Mouse (Mus musculus) ES-Bruce4 (cell line): Measurements from ENCODE around the gene Plet1. TPM values are rescaled to one million over a fixed set of nuclear protein-coding genes. Genes with fewer than 3 reads are reported as not detected.

ENCODE experiments used
- H3K27ac ChIP-seq: 2 replicates; pipeline ENCODE4 v1.5.1; 2012; ENCODE audit warnings: low read length, inconsistent platforms; ENCODE audit not compliant: insufficient read depth
- H3K27me3 ChIP-seq: 2 replicates; pipeline ENCODE4 v1.6.1; 2012; ENCODE audit warnings: mild to moderate bottlenecking, low read length, inconsistent platforms; ENCODE audit not compliant: control insufficient read depth, poor library complexity, insufficient read depth, severe bottlenecking
- H3K36me3 ChIP-seq: 2 replicates; pipeline ENCODE4 v1.6.1; 2012; ENCODE audit warnings: inconsistent platforms, mild to moderate bottlenecking, low read length, moderate library complexity; ENCODE audit not compliant: control insufficient read depth, poor library complexity, insufficient read depth, severe bottlenecking
- H3K4me1 ChIP-seq: one replicate; pipeline ENCODE4 v1.8.1; 2011; ENCODE audit warnings: low read length; ENCODE audit not compliant: control insufficient read depth, insufficient read depth
- H3K4me3 ChIP-seq: 2 replicates; pipeline ENCODE4 v1.5.1; 2011; ENCODE audit warnings: low read depth, mild to moderate bottlenecking, low read length
- H3K9ac ChIP-seq: 2 replicates; pipeline ENCODE4 v1.6.1; 2012; ENCODE audit warnings: low read depth, mild to moderate bottlenecking, inconsistent platforms; ENCODE audit not compliant: poor library complexity, severe bottlenecking
- H3K9me3 ChIP-seq: replicated peaks from 2 replicates; pipeline ENCODE4 v1.6.1; 2012; ENCODE audit warnings: mild to moderate bottlenecking, low read length, inconsistent platforms; ENCODE audit not compliant: control insufficient read depth, poor library complexity, insufficient read depth, severe bottlenecking
- CTCF ChIP-seq: IDR thresholded peaks from one replicate; pipeline ENCODE4 v1.8.1; 2011; ENCODE audit warnings: low read depth, low read length
- EP300 ChIP-seq: IDR thresholded peaks from 2 replicates; pipeline ENCODE4 v1.6.1; 2011; ENCODE audit warnings: low read depth, low read length; ENCODE audit not compliant: insufficient read depth
- POLR2A ChIP-seq: IDR thresholded peaks from one replicate; pipeline ENCODE4 v1.8.1; 2011; ENCODE audit warnings: low read length; ENCODE audit not compliant: insufficient read depth
- polyA plus RNA-seq: library from polyadenylated mRNA; stranded (reverse); fragments of >200 nt; gene quantifications from 2 replicates; pipeline ENCODE4 v1.2.4, GENCODE M21; 2011; ENCODE audit warnings: low read depth; ENCODE audit not compliant: missing spikeins, insufficient read depth, insufficient read length

Gene Plet1
- polyA plus RNA-seq, 1 experiment: 22.7 TPM

DNA sequence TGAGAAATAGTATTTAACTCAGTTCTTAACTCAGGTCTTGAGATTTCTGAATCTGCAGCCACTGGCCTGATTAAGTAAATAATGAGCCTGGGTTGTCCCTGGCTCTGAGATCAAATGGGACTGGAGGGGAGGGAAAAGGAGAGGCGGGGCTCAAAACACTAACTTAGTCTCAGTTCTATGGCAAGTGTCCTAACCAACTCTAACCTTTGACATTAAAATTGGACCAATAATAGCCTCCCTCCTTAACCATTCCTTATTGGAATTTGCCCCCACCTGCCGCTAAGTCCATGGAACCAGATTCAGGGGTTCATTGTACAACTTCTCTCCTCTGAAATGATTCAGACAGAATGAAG lies 60.7 kb downstream of the Plet1 start, which contains the start of gene Bco2:
Gene Bco2, minus strand, starts transcription at position 88 of the 353 bp plus-strand sequence.
- Histone ChIP-seq H3K9me3 (no peaks in the 10 kb centered on the region), H3K27ac (no peak within 1 kb of the TSS), H3K9ac (no peak within 1 kb of the TSS), H3K27me3 (peaks cover 2% of the 10 kb centered on the region; the same call in 1 of the 2 replicates), H3K4me1 (no peaks in the 10 kb centered on the region), H3K4me3 (no peak within 1 kb of the TSS), H3K36me3 (no peaks in the 10 kb centered on the region)
- no peak for TF ChIP-seq CTCF
- TF ChIP-seq POLR2A: no peak
- TF ChIP-seq EP300: no peak

Other genes starting within 250 kb of the Plet1 start
- 1,723 and 1,787 TPM in 2 replicates for gene Rpl10-ps3, start 149.6 kb upstream of the Plet1 start, polyA plus RNA-seq
- 34.3 and 34.4 TPM in 2 replicates for gene Pts, start 34.2 kb downstream of the Plet1 start, polyA plus RNA-seq
- 1.2 and 2.1 TPM in 2 replicates for gene Il18, start 60.3 kb downstream of the Plet1 start, polyA plus RNA-seq
- not detected in 2 replicates for gene Bco2, start 60.7 kb downstream of the Plet1 start, polyA plus RNA-seq
- gene Tex12, start 66.8 kb downstream of the Plet1 start, polyA plus RNA-seq: not detected in 2 replicates
- gene Sdhd, start 109.3 kb downstream of the Plet1 start, polyA plus RNA-seq: 145 and 156 TPM in 2 replicates
- gene Timm8b, start 109.4 kb downstream of the Plet1 start, polyA plus RNA-seq: 119 and 145 TPM in 2 replicates
- 5.6 and 7.3 TPM in 2 replicates for gene Pih1d2, start 122.8 kb downstream of the Plet1 start, polyA plus RNA-seq
- 40.4 and 46.9 TPM in 2 replicates for gene Nkapd1, start 122.9 kb downstream of the Plet1 start, polyA plus RNA-seq
- gene Dlat, start 165.3 kb downstream of the Plet1 start, polyA plus RNA-seq: 68.3 and 68.4 TPM in 2 replicates
- 10.1 and 11.1 TPM in 2 replicates for gene Dixdc1, start 245.0 kb downstream of the Plet1 start, polyA plus RNA-seq